Mouse (Mus musculus): ENCODE measurements at regions not wholly inside any gene's neighbourhood (a gene's known extent, or its start where the extent isn't known, plus 50 kb on each side); places are given as distances from the start of the nearest gene placed in this dataset.
"Not testable (repeated sequence)": the region's sequence is repeated elsewhere in the genome, so short reads cannot be mapped to it uniquely, and the experiment has no call there.

DNA sequence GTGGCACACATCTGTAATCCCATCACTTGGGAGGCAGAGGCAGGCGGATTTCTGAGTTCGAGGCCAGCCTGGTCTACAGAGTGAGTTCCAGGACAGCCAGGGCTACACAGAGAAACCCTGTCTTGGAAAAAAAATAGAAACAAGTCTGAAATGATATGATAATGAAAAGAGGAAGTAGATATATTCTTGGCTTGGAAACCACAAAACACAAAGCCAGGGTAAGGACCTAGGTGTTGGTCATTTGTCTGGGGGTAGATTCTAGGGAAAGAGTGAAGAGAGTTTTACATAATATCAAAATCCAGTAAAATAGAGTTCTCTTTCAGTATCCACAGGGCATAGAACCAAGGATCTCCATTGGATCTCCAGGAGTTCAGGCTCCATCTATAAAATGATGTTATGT lies 122.8 kb upstream of the Kiz start:
- H3K4me3 ChIP-seq (replicated peaks); H3K4me1 ChIP-seq; H3K4me2 ChIP-seq; H3K9me3 ChIP-seq; H3K27ac ChIP-seq; H3K9ac ChIP-seq; H3K36me3 ChIP-seq; ATAC-seq (ENCODE audit: insufficient read depth, low FRiP score, low read depth); H3K27me3 ChIP-seq (replicated peaks): not testable (repeated sequence)
- 79% methylated on average over 2 of the region's 2 CpGs for WGBS

GRCm38 (mm10) chr2:146744396-146744795 lies 111.3 kb upstream of the Kiz start:
- H3K36me3 ChIP-seq: no peaks in the 10 kb centered on the region
- H3K27ac ChIP-seq: no peak overlapping the region
- no peak overlapping the region for H3K4me3 ChIP-seq (replicated peaks)
- H3K4me2 ChIP-seq: no peak overlapping the region
- WGBS: 86% methylated on average over 2 of the region's 2 CpGs
- no peaks in the 10 kb centered on the region for H3K27me3 ChIP-seq (replicated peaks)
- H3K9ac ChIP-seq: no peak overlapping the region
- H3K4me1 ChIP-seq: no peaks in the 10 kb centered on the region
- ATAC-seq (ENCODE audit: insufficient read depth, low FRiP score, low read depth): no peak
- no peaks in the 10 kb centered on the region for H3K9me3 ChIP-seq

GRCm38 (mm10) chr2:146745012-146745682 lies 110.5 kb upstream of the Kiz start:
- H3K4me1 ChIP-seq: no peaks in the 10 kb centered on the region
- no peaks in the 10 kb centered on the region for H3K36me3 ChIP-seq
- H3K4me3 ChIP-seq (replicated peaks): no peak overlapping the region
- no peak for ATAC-seq (ENCODE audit: insufficient read depth, low FRiP score, low read depth)
- no peak overlapping the region for H3K27ac ChIP-seq
- no peaks in the 10 kb centered on the region for H3K27me3 ChIP-seq (replicated peaks)
- no peak overlapping the region for H3K9ac ChIP-seq
- no peaks in the 10 kb centered on the region for H3K9me3 ChIP-seq
- H3K4me2 ChIP-seq: peak overlapping the region; percentile 19; the same call in 1 of the 2 replicates
- WGBS: 65% methylated on average over 18 of the region's 18 CpGs

DNA sequence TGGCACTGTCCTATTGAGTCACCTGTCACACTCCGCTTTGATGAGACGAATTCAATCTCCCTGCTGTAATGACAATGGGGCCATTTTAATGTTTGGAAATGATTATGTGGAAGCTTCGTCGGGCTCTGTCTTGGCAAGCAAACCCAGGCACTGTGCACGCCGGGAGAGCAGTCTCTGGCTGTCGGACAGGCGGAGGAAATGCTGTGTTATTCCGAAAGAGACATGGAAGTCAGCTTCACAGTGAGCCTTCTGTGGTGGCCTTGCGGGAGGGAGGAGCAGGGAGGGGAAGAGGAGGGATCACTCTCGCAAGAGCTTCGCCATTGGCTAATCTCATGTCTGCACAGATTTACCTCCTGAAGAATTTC lies 110.0 kb upstream of the Kiz start:
- H3K9ac ChIP-seq: no peak overlapping the region
- no peak overlapping the region for H3K27ac ChIP-seq
- WGBS: 58% methylated on average over 12 of the region's 12 CpGs
- H3K4me3 ChIP-seq (replicated peaks): no peak overlapping the region
- H3K4me1 ChIP-seq: no peaks in the 10 kb centered on the region
- peak overlapping the region; percentile 19; the same call in 1 of the 2 replicates for H3K4me2 ChIP-seq
- no peak for ATAC-seq (ENCODE audit: insufficient read depth, low FRiP score, low read depth)
- no peaks in the 10 kb centered on the region for H3K36me3 ChIP-seq
- H3K27me3 ChIP-seq (replicated peaks): no peaks in the 10 kb centered on the region
- H3K9me3 ChIP-seq: no peaks in the 10 kb centered on the region

GRCm38 (mm10) chr2:146753988-146754387 lies 101.7 kb upstream of the Kiz start:
- ATAC-seq (ENCODE audit: insufficient read depth, low FRiP score, low read depth): no peak
- WGBS: 17% methylated on average over 2 of the region's 2 CpGs
- Histone ChIP-seq H3K27ac (no peak overlapping the region), H3K36me3 (no peaks in the 10 kb centered on the region), H3K9me3 (no peaks in the 10 kb centered on the region), H3K4me3 (replicated peaks) (no peak overlapping the region), H3K9ac (no peak overlapping the region), H3K4me2 (no peak overlapping the region), H3K4me1 (no peaks in the 10 kb centered on the region), H3K27me3 (replicated peaks) (no peaks in the 10 kb centered on the region)

- Histone ChIP-seq H3K9me3 (no peaks in the 10 kb centered on the region), H3K27ac (no peak overlapping the region), H3K9ac (no peak overlapping the region), H3K27me3 (replicated peaks) (no peaks in the 10 kb centered on the region), H3K4me3 (replicated peaks) (no peak overlapping the region), H3K36me3 (no peaks in the 10 kb centered on the region), H3K4me2 (no peak overlapping the region), H3K4me1 (no peaks in the 10 kb centered on the region)
- ATAC-seq (ENCODE audit: insufficient read depth, low FRiP score, low read depth): no peak
- 74% methylated on average over 18 of the region's 18 CpGs for WGBS
Observed at GRCm38 (mm10) chr2:146763522-146764144, 92.0 kb upstream of the Kiz start.

DNA sequence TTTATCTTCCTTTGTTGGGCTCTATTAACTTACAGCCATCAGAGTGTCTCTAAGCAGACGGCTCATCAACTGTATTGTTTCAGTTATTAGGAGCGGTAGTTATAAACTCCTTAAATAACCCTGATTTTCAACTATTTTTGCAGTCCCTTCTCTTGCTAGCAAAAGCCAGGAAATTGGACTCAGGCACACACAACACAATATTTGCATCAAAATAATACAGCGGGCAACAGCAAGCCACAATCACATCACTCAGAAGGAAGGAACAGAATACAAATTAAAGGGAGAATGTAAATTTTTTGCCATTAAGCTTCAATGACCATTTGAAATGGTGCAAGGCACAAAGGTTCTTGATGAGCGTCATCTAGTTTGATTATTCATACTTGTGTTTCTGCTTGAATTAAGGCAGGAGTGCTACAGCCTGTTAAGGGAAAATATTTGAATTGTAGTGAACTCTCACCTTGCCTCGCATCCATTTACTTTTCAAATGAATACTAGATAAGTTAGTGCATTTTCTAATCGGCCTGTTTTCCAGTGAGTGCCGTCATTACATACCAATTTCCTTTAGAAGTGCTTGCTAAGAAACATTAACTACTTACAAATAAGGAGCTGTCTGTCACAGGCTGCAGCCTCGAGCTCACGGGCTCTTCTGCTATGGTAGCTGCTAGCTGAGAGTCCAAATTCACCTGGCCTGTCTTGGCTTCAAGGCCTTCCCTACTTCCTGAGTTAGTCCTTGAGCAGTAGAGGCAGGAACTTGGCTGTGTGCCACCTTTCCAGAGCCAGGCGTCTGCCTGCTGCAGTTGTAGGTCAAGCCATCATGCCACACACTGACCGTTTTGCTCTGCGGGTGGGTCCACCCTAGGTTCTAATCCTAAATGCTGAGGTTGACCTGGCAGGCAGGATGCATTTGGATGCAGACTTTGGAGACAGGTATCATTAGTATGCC lies 91.1 kb upstream of the Kiz start:
- Histone ChIP-seq H3K9me3 (no peaks in the 10 kb centered on the region), H3K27ac (no peak overlapping the region), H3K9ac (no peak overlapping the region), H3K4me3 (replicated peaks) (no peak overlapping the region), H3K27me3 (replicated peaks) (no peaks in the 10 kb centered on the region), H3K4me2 (no peak overlapping the region), H3K36me3 (no peaks in the 10 kb centered on the region), H3K4me1 (no peaks in the 10 kb centered on the region)
- no peak for ATAC-seq (ENCODE audit: insufficient read depth, low FRiP score, low read depth)
- 67% methylated on average over 12 of the region's 12 CpGs for WGBS

- no peaks in the 10 kb centered on the region for H3K4me1 ChIP-seq
- H3K27ac ChIP-seq: no peak overlapping the region
- H3K36me3 ChIP-seq: no peaks in the 10 kb centered on the region
- H3K9ac ChIP-seq: no peak overlapping the region
- H3K4me3 ChIP-seq (replicated peaks): no peak overlapping the region
- no peak overlapping the region for H3K4me2 ChIP-seq
- ATAC-seq (ENCODE audit: insufficient read depth, low FRiP score, low read depth): no peak
- no peaks in the 10 kb centered on the region for H3K9me3 ChIP-seq
- H3K27me3 ChIP-seq (replicated peaks): no peaks in the 10 kb centered on the region
- WGBS: 35% methylated on average over 2 of the region's 2 CpGs
Observed at GRCm38 (mm10) chr2:146774876-146775275, 80.8 kb upstream of the Kiz start.

- no peak overlapping the region for H3K4me3 ChIP-seq (replicated peaks)
- no peaks in the 10 kb centered on the region for H3K36me3 ChIP-seq
- WGBS: 18% methylated on average over 11 of the region's 11 CpGs
- H3K9me3 ChIP-seq: no peaks in the 10 kb centered on the region
- no peak overlapping the region for H3K4me2 ChIP-seq
- no peak for ATAC-seq (ENCODE audit: insufficient read depth, low FRiP score, low read depth)
- H3K4me1 ChIP-seq: no peaks in the 10 kb centered on the region
- no peak overlapping the region for H3K27ac ChIP-seq
- H3K9ac ChIP-seq: no peak overlapping the region
- no peaks in the 10 kb centered on the region for H3K27me3 ChIP-seq (replicated peaks)
Observed at GRCm38 (mm10) chr2:146787132-146787810, 68.4 kb upstream of the Kiz start.

GRCm38 (mm10) chr2:146787811-146788455 lies 67.7 kb upstream of the Kiz start:
- WGBS: 66% methylated on average over 5 of the region's 5 CpGs
- Histone ChIP-seq H3K4me2 (no peak overlapping the region), H3K27me3 (replicated peaks) (no peaks in the 10 kb centered on the region), H3K9me3 (no peaks in the 10 kb centered on the region), H3K9ac (no peak overlapping the region), H3K36me3 (no peaks in the 10 kb centered on the region), H3K27ac (no peak overlapping the region), H3K4me3 (replicated peaks) (no peak overlapping the region), H3K4me1 (no peaks in the 10 kb centered on the region)
- no peak for ATAC-seq (ENCODE audit: insufficient read depth, low FRiP score, low read depth)

DNA sequence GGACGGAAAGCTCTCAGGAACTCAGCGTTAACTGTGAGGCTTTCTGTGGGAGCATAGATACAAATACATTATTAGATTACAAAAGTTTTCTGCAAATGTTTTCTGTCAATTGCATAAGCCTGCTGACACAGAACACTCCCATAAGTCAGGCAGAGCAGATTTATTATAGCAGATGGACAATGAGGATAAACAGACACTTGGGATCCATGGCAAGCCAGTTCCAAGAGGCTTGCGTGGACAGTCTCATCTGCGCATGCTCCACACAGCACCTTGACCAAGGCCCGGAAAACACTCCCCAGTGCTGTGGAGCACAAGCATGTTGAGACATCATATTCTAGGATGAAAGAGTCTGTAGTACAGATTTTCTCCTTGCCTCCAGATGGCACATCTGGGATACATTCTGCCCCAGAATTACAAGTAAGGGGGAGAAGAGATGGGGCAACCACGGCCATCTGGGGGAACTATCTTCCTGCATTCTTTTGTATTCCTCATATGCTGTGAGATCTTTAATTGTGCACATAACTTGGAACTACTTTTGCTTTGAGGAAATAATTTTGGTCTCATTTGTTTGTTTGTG lies 62.7 kb upstream of the Kiz start:
- H3K27me3 ChIP-seq (replicated peaks): no peaks in the 10 kb centered on the region
- no peaks in the 10 kb centered on the region for H3K36me3 ChIP-seq
- no peak overlapping the region for H3K4me3 ChIP-seq (replicated peaks)
- no peaks in the 10 kb centered on the region for H3K9me3 ChIP-seq
- no peak overlapping the region for H3K9ac ChIP-seq
- no peak for ATAC-seq (ENCODE audit: insufficient read depth, low FRiP score, low read depth)
- 59% methylated on average over 6 of the region's 6 CpGs for WGBS
- H3K4me1 ChIP-seq: no peaks in the 10 kb centered on the region
- no peak overlapping the region for H3K4me2 ChIP-seq
- no peak overlapping the region for H3K27ac ChIP-seq

Measured in stomach, embryonic 15.5 days (tissue).